Mouse (Mus musculus): ENCODE results near the gene Sh2b3. TPM values are rescaled to one million over a fixed set of nuclear protein-coding genes. Genes with fewer than 3 reads are reported as not detected.

Gene Sh2b3
- total and polyA plus RNA-seq, 2 experiments from 2014 or later, result 6.6 to 24.7 TPM

DNA sequence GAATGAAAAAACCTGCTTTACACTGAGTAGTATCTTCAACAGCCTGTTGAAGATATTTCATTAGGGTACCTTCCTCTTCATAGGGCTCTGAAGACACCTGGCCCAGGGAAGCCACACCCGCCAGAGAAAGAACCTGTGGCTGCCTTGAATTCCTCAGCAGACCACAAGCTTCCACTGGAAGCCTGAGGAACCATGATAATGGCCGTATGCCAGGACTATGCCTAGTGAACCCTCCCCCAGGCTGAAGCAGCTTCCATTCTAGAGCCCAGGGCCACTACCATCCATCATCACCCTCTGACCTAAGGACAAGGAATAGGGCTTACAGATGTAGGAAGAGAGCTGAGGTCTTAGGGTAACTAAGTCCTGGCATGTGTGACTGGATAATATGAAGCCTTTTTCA is 17.3 kb downstream of the Sh2b3 start:
- Histone ChIP-seq H3K9ac (replicated peaks; ENCODE audit: low read length) (no peak overlapping the region), H3K27me3 (ENCODE audit: insufficient read depth, low read length) (no peaks in the 10 kb centered on the region), H3K4me2 (ENCODE audit: low read depth, low read length) (no peak overlapping the region), H3K4me3 (ENCODE audit: low read length) (no peak overlapping the region), H3K9me3 (ENCODE audit: low read length) (no peaks in the 10 kb centered on the region), H3K4me1 (ENCODE audit: insufficient read depth, low read length) (0 out of 2 replicates have a peak, but pooled peaks cover 7% of the 10 kb centered on the region), H3K27ac (no peak overlapping the region), H3K36me3 (ENCODE audit: insufficient read depth, low read length) (peaks cover 37% of the 10 kb centered on the region)
- whole genome bisulfite sequencing, result 93% methylated on average over 2 of the region's 2 CpGs
- TF ChIP-seq CTCF (IDR thresholded peaks at IDR 0.05; ENCODE audit: low read depth), result no peak
- DNase-seq (ENCODE audit: low spot score) (no peak), ATAC-seq (no peak)

DNA sequence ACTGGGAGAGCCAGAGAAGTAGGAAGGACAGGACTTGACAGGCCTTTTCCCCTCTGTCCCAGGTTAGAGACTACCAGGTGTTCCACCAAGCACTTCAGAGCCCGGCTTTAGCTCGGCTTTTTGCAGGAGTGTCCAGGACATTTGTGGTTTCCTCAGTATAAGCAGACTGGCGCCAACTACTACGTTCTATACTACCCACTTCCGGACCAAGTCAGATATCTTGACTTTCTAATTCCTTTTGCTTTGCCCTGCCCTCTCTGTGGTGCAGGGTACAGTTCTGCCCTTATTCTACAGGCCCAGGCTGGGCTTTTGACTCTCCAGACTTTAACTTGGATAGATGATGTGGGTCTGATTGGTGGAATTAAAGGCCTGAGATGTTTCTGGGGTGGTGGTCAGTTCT is 17.9 kb downstream of the Sh2b3 start:
- ATAC-seq (no peak), DNase-seq (ENCODE audit: low spot score) (no peak)
- H3K4me3 ChIP-seq (ENCODE audit: low read length), result no peak overlapping the region
- 92% methylated on average over 5 of the region's 5 CpGs for WGBS
- 0 out of 2 replicates have a peak, but pooled peaks cover 7% of the 10 kb centered on the region for H3K4me1 ChIP-seq (ENCODE audit: insufficient read depth, low read length)
- H3K9me3 ChIP-seq (ENCODE audit: low read length), result no peaks in the 10 kb centered on the region
- H3K36me3 ChIP-seq (ENCODE audit: insufficient read depth, low read length), result peaks cover 37% of the 10 kb centered on the region
- no peak overlapping the region for H3K9ac ChIP-seq (replicated peaks; ENCODE audit: low read length)
- H3K27me3 ChIP-seq (ENCODE audit: insufficient read depth, low read length), result no peaks in the 10 kb centered on the region
- no peak for TF ChIP-seq CTCF (IDR thresholded peaks at IDR 0.05; ENCODE audit: low read depth)
- no peak overlapping the region for H3K4me2 ChIP-seq (ENCODE audit: low read depth, low read length)
- no peak overlapping the region for H3K27ac ChIP-seq

DNA sequence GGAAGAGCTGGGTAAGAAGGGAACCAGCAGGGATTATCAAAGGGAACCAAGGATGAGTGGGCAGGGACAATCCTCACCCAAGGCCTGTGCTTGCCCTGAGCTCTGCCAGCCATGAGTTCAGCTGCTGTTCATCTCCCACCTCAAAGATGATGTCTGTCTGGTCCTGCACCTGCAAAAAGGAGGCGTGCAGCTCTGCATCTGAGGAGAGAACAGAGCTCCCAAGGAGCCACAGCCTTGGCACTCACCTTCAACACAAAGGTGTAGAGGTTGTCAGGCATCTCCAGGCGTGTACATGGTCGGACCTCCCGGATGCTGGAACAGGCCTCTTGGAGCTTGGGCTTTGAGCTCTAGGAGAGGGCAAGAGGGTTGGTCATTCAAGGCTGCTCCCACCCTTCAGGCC is 18.6 kb downstream of the Sh2b3 start:
- H3K4me1 ChIP-seq (ENCODE audit: insufficient read depth, low read length), result 0 out of 2 replicates have a peak, but pooled peaks cover 5% of the 10 kb centered on the region
- H3K4me3 ChIP-seq (ENCODE audit: low read length), result no peak overlapping the region
- H3K27ac ChIP-seq, result no peak overlapping the region
- no peak overlapping the region for H3K4me2 ChIP-seq (ENCODE audit: low read depth, low read length)
- no peaks in the 10 kb centered on the region for H3K9me3 ChIP-seq (ENCODE audit: low read length)
- no peaks in the 10 kb centered on the region for H3K27me3 ChIP-seq (ENCODE audit: insufficient read depth, low read length)
- no peak overlapping the region for H3K9ac ChIP-seq (replicated peaks; ENCODE audit: low read length)
- ATAC-seq (no peak), DNase-seq (ENCODE audit: low spot score) (no peak)
- 97% methylated on average over 4 of the region's 4 CpGs for WGBS
- H3K36me3 ChIP-seq (ENCODE audit: insufficient read depth, low read length), result peaks cover 43% of the 10 kb centered on the region
- no peak for TF ChIP-seq CTCF (IDR thresholded peaks at IDR 0.05; ENCODE audit: low read depth)

DNA sequence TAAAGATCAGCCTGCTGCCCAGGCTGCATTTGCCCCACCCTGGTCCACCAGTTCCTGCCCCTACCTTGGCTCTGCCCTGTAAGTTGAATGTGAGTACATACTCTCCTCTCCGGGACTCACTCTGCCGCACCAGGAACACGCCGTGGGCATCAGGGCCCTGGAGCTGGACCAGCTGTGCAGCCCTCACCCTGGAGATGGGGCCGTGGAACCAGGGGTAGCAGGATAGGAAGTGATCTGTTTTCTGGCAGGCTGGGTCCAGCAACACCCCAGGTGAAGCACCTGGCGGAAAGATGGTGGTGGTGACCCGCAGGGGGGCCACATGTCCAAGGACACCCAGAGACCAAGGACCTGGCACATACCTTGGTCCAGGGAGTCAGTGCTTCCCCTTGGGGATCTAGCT is 19.0 kb downstream of the Sh2b3 start:
- Histone ChIP-seq H3K9me3 (ENCODE audit: low read length) (no peaks in the 10 kb centered on the region), H3K9ac (replicated peaks; ENCODE audit: low read length) (no peak overlapping the region), H3K4me3 (ENCODE audit: low read length) (no peak overlapping the region), H3K27ac (no peak overlapping the region), H3K27me3 (ENCODE audit: insufficient read depth, low read length) (no peaks in the 10 kb centered on the region), H3K4me2 (ENCODE audit: low read depth, low read length) (no peak overlapping the region), H3K4me1 (ENCODE audit: insufficient read depth, low read length) (0 out of 2 replicates have a peak, but pooled peaks cover under 1% of the 10 kb centered on the region), H3K36me3 (ENCODE audit: insufficient read depth, low read length) (peaks cover 46% of the 10 kb centered on the region)
- WGBS, result 96% methylated on average over 7 of the region's 7 CpGs
- ATAC-seq (no peak), DNase-seq (ENCODE audit: low spot score) (no peak)
- no peak for TF ChIP-seq CTCF (IDR thresholded peaks at IDR 0.05; ENCODE audit: low read depth)

DNA sequence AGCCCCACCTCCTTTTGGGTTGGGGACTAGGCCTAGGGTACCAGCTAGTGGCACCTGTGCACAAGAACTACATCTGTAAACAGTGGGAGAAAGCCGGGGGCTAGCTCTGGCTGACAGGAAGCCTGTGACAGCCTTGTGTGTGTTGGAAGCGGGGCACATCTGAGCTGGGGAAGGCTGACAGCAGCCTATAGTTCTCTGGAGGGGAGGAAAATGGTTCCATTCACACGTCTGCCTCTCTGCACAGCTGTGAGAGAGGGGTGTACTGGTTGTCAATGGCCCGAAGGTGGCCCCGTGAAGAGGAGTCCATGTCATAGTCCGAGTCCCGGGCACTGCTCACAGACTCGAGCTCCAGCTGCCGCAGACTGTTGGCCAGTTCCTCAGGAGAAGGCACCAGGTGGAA is 19.9 kb downstream of the Sh2b3 start:
- WGBS, result 85% methylated on average over 9 of the region's 9 CpGs
- Histone ChIP-seq H3K9ac (replicated peaks; ENCODE audit: low read length) (no peak overlapping the region), H3K9me3 (ENCODE audit: low read length) (no peaks in the 10 kb centered on the region), H3K27ac (no peak overlapping the region), H3K36me3 (ENCODE audit: insufficient read depth, low read length) (peaks cover 54% of the 10 kb centered on the region), H3K4me2 (ENCODE audit: low read depth, low read length) (no peak overlapping the region), H3K4me1 (ENCODE audit: insufficient read depth, low read length) (no peaks in the 10 kb centered on the region), H3K27me3 (ENCODE audit: insufficient read depth, low read length) (no peaks in the 10 kb centered on the region), H3K4me3 (ENCODE audit: low read length) (no peak overlapping the region)
- ATAC-seq (no peak), DNase-seq (ENCODE audit: low spot score) (no peak)
- TF ChIP-seq CTCF (IDR thresholded peaks at IDR 0.05; ENCODE audit: low read depth), result no peak

DNA sequence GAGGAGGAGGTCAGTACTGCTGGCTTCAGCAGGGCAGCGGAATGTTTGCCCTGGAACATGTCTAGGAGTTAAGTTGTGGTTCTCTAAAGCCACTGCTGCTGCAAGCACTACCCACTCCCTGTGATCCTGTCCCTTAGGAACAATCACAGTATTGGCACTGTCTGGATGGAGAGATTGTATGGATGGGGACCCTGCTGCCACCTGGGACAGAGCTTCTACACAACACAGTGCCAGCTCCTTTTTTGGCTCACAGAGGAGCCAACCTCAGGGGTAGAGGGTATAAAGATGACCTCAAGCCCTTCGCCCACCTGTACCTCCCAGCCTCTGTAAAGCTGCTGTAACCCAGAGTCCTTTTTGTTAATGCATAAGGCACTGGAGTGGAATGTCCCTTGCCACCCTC is 20.8 kb downstream of the Sh2b3 start:
- WGBS, result 98% methylated on average over 2 of the region's 2 CpGs

DNA sequence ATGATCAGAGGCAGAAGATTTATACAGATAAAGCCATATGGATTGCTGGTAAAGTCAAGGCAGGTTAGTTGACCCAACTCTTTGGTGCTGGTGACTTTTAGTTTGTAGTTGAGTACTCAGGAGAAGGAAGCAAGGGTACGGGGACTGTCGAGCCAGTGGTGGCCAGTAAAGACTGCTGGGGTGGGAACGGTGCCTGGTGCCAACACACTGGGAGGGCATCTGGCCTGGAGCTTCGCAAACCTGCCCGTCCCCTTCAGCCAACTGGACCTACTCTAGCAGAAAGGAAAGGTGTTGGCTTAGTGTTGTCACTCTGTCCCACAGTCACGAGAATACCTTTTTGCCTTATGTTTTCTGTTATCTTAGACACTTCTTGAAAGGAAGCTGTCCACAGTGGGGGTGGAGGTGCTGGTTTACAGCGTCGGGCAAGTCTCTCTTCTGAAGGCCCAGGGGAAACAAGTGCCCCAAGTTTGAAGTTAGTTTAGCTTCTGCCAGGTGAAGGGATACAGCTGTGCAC is 21.5 kb downstream of the Sh2b3 start:
- ATAC-seq (no peak), DNase-seq (ENCODE audit: low spot score) (no peak)
- no peaks in the 10 kb centered on the region for H3K4me1 ChIP-seq (ENCODE audit: insufficient read depth, low read length)
- no peaks in the 10 kb centered on the region for H3K9me3 ChIP-seq (ENCODE audit: low read length)
- no peak overlapping the region for H3K4me2 ChIP-seq (ENCODE audit: low read depth, low read length)
- no peak overlapping the region for H3K27ac ChIP-seq
- 81% methylated on average over 8 of the region's 8 CpGs for WGBS
- peaks cover 65% of the 10 kb centered on the region for H3K36me3 ChIP-seq (ENCODE audit: insufficient read depth, low read length)
- H3K9ac ChIP-seq (replicated peaks; ENCODE audit: low read length), result no peak overlapping the region
- TF ChIP-seq CTCF (IDR thresholded peaks at IDR 0.05; ENCODE audit: low read depth), result no peak
- no peak overlapping the region for H3K4me3 ChIP-seq (ENCODE audit: low read length)
- H3K27me3 ChIP-seq (ENCODE audit: insufficient read depth, low read length), result no peaks in the 10 kb centered on the region

More for the DNA sequence above, 20.8 kb downstream of the Sh2b3 start:
- H3K27ac ChIP-seq, result no peak overlapping the region
- H3K4me2 ChIP-seq (ENCODE audit: low read depth, low read length), result no peak overlapping the region
- ATAC-seq, result no peak
- no peak overlapping the region for H3K9ac ChIP-seq (replicated peaks; ENCODE audit: low read length)
- H3K27me3 ChIP-seq (ENCODE audit: insufficient read depth, low read length), result no peaks in the 10 kb centered on the region
- no peak for TF ChIP-seq CTCF (IDR thresholded peaks at IDR 0.05; ENCODE audit: low read depth)
- no peak overlapping the region for H3K4me3 ChIP-seq (ENCODE audit: low read length)
- H3K9me3 ChIP-seq (ENCODE audit: low read length), result no peaks in the 10 kb centered on the region
- no peak for DNase-seq (ENCODE audit: low spot score)
- no peaks in the 10 kb centered on the region for H3K4me1 ChIP-seq (ENCODE audit: insufficient read depth, low read length)
- peaks cover 61% of the 10 kb centered on the region for H3K36me3 ChIP-seq (ENCODE audit: insufficient read depth, low read length)

Measured in hindbrain, postnatal 0 days (tissue).